Mouse (Mus musculus) MEL (cell line): ENCODE data around the gene Flnb. TPM values are rescaled to one million over a fixed set of nuclear protein-coding genes. Genes with fewer than 3 reads are reported as not detected.

Experiments used
- DNase-seq: peaks from one replicate; pipeline ENCODE4 v3.0.0; 2011; ENCODE audit warnings: low read depth, low spot score
- H3K27ac ChIP-seq: 2 replicates; pipeline ENCODE4 v1.5.1; 2012; ENCODE audit warnings: low read depth, mild to moderate bottlenecking, control low read depth, low read length, moderate library complexity; ENCODE audit not compliant: control insufficient read depth
- H3K27me3 ChIP-seq, 2 experiments: fragments of 150-350 bp in 1 of 2; sonication (generic) in 1 of 2; 2 replicates each; pipeline ENCODE4 v1.6.1; 2012; ENCODE audit warnings: low read length in 2 of 2, mild to moderate bottlenecking in 2 of 2, improper control_type of control experiment in 1 of 2, moderate library complexity in 1 of 2; ENCODE audit not compliant: insufficient read depth in 2 of 2, control insufficient read depth in 1 of 2
- H3K36me3 ChIP-seq, 2 experiments: 2 replicates each; pipeline ENCODE4 v1.6.1; 2012 to 2014; ENCODE audit warnings: low read length in 2 of 2, improper control_type of control experiment in 1 of 2, inconsistent platforms in 1 of 2, mild to moderate bottlenecking in 1 of 2; ENCODE audit not compliant: insufficient read depth in 2 of 2, control insufficient read depth in 1 of 2
- H3K4me1 ChIP-seq, 2 experiments: fragments of 150-350 bp in 1 of 2; sonication (generic) in 1 of 2; 2 replicates each; pipeline ENCODE4 v1.6.1; 2012; ENCODE audit warnings: low read length in 2 of 2, improper control_type of control experiment in 1 of 2, mild to moderate bottlenecking in 1 of 2; ENCODE audit not compliant: insufficient read depth in 2 of 2, control insufficient read depth in 1 of 2
- H3K4me3 ChIP-seq, 2 experiments: fragments of 150-350 bp in 1 of 2; sonication (generic) in 1 of 2; 2 replicates each; pipeline ENCODE4 v1.5.1; 2012; ENCODE audit warnings: low read depth in 2 of 2, low read length in 2 of 2, mild to moderate bottlenecking in 2 of 2, moderate library complexity in 2 of 2, control low read depth in 1 of 2, improper control_type of control experiment in 1 of 2; ENCODE audit not compliant: control insufficient read depth in 1 of 2, insufficient read depth in 1 of 2
- H3K79me2 ChIP-seq: 2 replicates; pipeline ENCODE4 v1.6.1; 2012; ENCODE audit warnings: mild to moderate bottlenecking, low read length, moderate library complexity; ENCODE audit not compliant: control insufficient read depth, poor library complexity, insufficient read depth
- H3K9ac ChIP-seq: 2 replicates; pipeline ENCODE4 v1.6.1; 2012; ENCODE audit warnings: low read depth, mild to moderate bottlenecking, control low read depth, low read length, moderate library complexity; ENCODE audit not compliant: control insufficient read depth, poor library complexity, severe bottlenecking
- H3K9me3 ChIP-seq: fragments of 150-350 bp; sonication (generic); replicated peaks from 2 replicates; pipeline ENCODE4 v1.6.1; 2012; ENCODE audit warnings: mild to moderate bottlenecking, low read length, improper control_type of control experiment, moderate library complexity; ENCODE audit not compliant: insufficient read depth
- CHD2 ChIP-seq: IDR thresholded peaks from 2 replicates; pipeline ENCODE4 v1.6.1; 2011; ENCODE audit warnings: low read length, improper control_type of control experiment
- CTCF ChIP-seq, 3 experiments: IDR thresholded peaks in 2 of 3; conservative IDR thresholded peaks in 1 of 3; 2 replicates each; pipeline ENCODE4 v1.5.1; 2011 to 2012; ENCODE audit warnings: low read length in 3 of 3, low read depth in 2 of 3, mild to moderate bottlenecking in 2 of 3, improper control_type of control experiment in 1 of 3, inconsistent platforms in 1 of 3, mixed read lengths in 1 of 3, moderate library complexity in 1 of 3; ENCODE audit not compliant: control insufficient read depth in 1 of 3, insufficient read depth in 1 of 3, poor library complexity in 1 of 3, severe bottlenecking in 1 of 3
- E2F4 ChIP-seq: IDR thresholded peaks from 2 replicates; pipeline ENCODE4 v1.6.1; 2011; ENCODE audit warnings: low read depth, low read length, improper control_type of control experiment, borderline replicate concordance
- ETS1 ChIP-seq: IDR thresholded peaks from 2 replicates; pipeline ENCODE4 v1.6.1; 2012; ENCODE audit warnings: low read depth, mild to moderate bottlenecking, inconsistent platforms, low read length, improper control_type of control experiment, moderate library complexity
- JUND ChIP-seq: IDR thresholded peaks from 2 replicates; pipeline ENCODE4 v1.6.1; 2011; ENCODE audit warnings: low read depth, mild to moderate bottlenecking, improper control_type of control experiment, low read length
- KAT2A ChIP-seq: conservative IDR thresholded peaks from 2 replicates; pipeline ENCODE4 v1.6.1; 2012; ENCODE audit warnings: low read depth, low read length, improper control_type of control experiment, inconsistent platforms
- MAX ChIP-seq: IDR thresholded peaks from 2 replicates; pipeline ENCODE4 v1.6.1; 2011; ENCODE audit warnings: low read length, improper control_type of control experiment
- MYB ChIP-seq: IDR thresholded peaks from 2 replicates; pipeline ENCODE4 v1.6.1; 2011; ENCODE audit warnings: mild to moderate bottlenecking, low read depth, low read length, improper control_type of control experiment
- NELFE ChIP-seq: IDR thresholded peaks from 2 replicates; pipeline ENCODE4 v1.6.1; 2011; ENCODE audit warnings: low read depth, low read length, improper control_type of control experiment
- NRF1 ChIP-seq: IDR thresholded peaks from 2 replicates; pipeline ENCODE4 v1.6.1; 2014; ENCODE audit warnings: low read depth, mild to moderate bottlenecking, inconsistent platforms, low read length, improper control_type of control experiment, moderate library complexity; ENCODE audit not compliant: poor library complexity, insufficient read depth, severe bottlenecking
- POLR2AphosphoS2 ChIP-seq: IDR thresholded peaks from 2 replicates; pipeline ENCODE4 v1.6.1; 2011; ENCODE audit warnings: low read length, improper control_type of control experiment
- RAD21 ChIP-seq: IDR thresholded peaks from 2 replicates; pipeline ENCODE4 v1.6.1; 2011; ENCODE audit warnings: mild to moderate bottlenecking, low read depth, low read length, improper control_type of control experiment
- TBP ChIP-seq: IDR thresholded peaks from 2 replicates; pipeline ENCODE4 v1.8.0; 2011; ENCODE audit warnings: low read depth, low read length, improper control_type of control experiment
- UBTF ChIP-seq: IDR thresholded peaks from 2 replicates; pipeline ENCODE4 v1.6.1; 2012; ENCODE audit warnings: low read depth, mild to moderate bottlenecking, inconsistent platforms, low read length, improper control_type of control experiment, moderate library complexity, borderline replicate concordance; ENCODE audit not compliant: insufficient read depth
- USF1 ChIP-seq: IDR thresholded peaks from 2 replicates; pipeline ENCODE4 v1.6.1; 2014; ENCODE audit warnings: low read depth, mild to moderate bottlenecking, inconsistent platforms, low read length, improper control_type of control experiment, moderate library complexity
- USF2 ChIP-seq, 2 experiments: IDR thresholded peaks; 2 replicates each; pipeline ENCODE4 v1.6.1; 2011 to 2012; ENCODE audit warnings: improper control_type of control experiment in 2 of 2, low read length in 2 of 2, borderline replicate concordance in 1 of 2, inconsistent platforms in 1 of 2, low read depth in 1 of 2, mild to moderate bottlenecking in 1 of 2; ENCODE audit not compliant: insufficient read depth in 1 of 2
- ZNF384 ChIP-seq: IDR thresholded peaks from 2 replicates; pipeline ENCODE4 v1.6.1; 2012; ENCODE audit warnings: low read depth, mild to moderate bottlenecking, inconsistent platforms, low read length, improper control_type of control experiment
- polyA plus RNA-seq, 2 experiments: library from polyadenylated mRNA; stranded (reverse) in 1 of 2; unstranded in 1 of 2; fragments of >175 nt in 1 of 2; fragments of >200 nt in 1 of 2; gene quantifications; 2 replicates each; pipeline versions ENCODE4 v1.2.1 to v1.2.4; 2012; ENCODE audit warnings: low replicate concordance in 2 of 2, low read depth in 1 of 2; ENCODE audit not compliant: insufficient read length in 2 of 2, insufficient read depth in 1 of 2, missing spikeins in 1 of 2
- total RNA-seq: library from RNA; depleted of rRNA; stranded (reverse); fragments of 300-350 nt; gene quantifications from 2 replicates; pipeline ENCODE4 v1.2.3, GENCODE M21; 2012

Gene Flnb
- total and polyA plus RNA-seq, 3 experiments, result 1.0 to 3.1 TPM; not detected in 1

DNA sequence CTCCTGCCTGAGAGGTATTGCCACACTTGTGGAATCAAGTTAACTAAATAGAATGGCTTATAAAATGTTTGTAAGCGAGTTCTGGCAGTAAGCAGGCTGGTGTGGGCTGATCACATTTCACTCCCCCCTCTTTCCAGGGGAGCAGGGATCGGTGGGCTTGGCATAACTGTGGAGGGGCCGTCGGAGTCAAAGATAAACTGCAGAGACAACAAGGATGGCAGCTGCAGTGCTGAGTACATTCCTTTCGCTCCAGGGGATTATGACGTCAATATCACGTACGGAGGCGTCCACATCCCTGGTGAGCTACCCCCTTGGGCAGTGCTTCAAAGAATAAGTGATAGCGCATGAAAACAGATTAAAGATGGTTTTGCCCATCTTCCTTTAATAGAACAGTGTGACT, 91.7 kb downstream of the Flnb start:
- TF ChIP-seq RAD21 (no peak), USF2 (IDR thresholded peaks at IDR 0.05; ENCODE audit: borderline replicate concordance in 1 of 2, insufficient read depth in 1 of 2, low read depth in 1 of 2, low read length in 2 of 2) (no peak), USF1 (no peak), POLR2AphosphoS2 (no peak), UBTF (no peak), CTCF (IDR thresholded peaks at IDR 0.05 in 2 of 3, conservative IDR thresholded peaks at IDR 0.05 in 1 of 3; ENCODE audit: control insufficient read depth in 1 of 3, insufficient read depth in 1 of 3, low read depth in 2 of 3, low read length in 3 of 3, poor library complexity in 1 of 3, severe bottlenecking in 1 of 3) (no peak), NELFE (no peak), NRF1 (no peak), JUND (no peak), ETS1 (no peak), KAT2A (no peak), TBP (no peak), MYB (no peak)
- no peaks in the 10 kb centered on the region for H3K9me3 ChIP-seq
- no peak for DNase-seq
- no peak overlapping the region for H3K4me3 ChIP-seq
- H3K36me3 ChIP-seq, result peaks cover 0 to 2% of the 10 kb centered on the region in 2 experiments; a peak in 1 of 4 replicates
- no peak overlapping the region for H3K27ac ChIP-seq
- H3K9ac ChIP-seq, result no peak overlapping the region
- no peaks in the 10 kb centered on the region for H3K27me3 ChIP-seq
- H3K79me2 ChIP-seq, result no peaks in the 10 kb centered on the region
- H3K4me1 ChIP-seq, result peaks cover 0 to 14% of the 10 kb centered on the region in 2 experiments; a peak in 2 of 4 replicates

DNA sequence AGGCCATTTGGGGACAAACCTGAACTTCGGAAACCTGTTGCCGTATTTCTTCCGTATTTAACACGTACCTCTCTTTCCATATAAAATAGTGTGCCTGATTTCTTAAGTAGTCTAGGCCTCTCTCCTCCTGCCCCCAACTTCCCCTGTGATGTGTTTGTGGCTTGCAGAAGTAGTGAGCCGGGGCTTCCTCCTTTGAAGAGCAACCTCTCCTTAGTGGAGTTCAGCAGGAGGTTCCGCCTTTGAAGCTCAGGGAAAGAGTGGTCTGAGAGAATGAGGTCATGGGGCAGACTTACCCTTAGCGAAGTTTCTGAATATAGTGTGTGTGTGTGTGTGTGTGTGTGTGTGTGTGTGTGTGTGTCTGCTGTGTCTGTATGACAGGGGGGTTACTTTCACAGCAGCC, 96.1 kb downstream of the Flnb start:
- TF ChIP-seq MAX, result no peak
- TF ChIP-seq ETS1, result no peak
- TF ChIP-seq E2F4, result no peak
- no peak for TF ChIP-seq MYB
- TF ChIP-seq ZNF384, result no peak
- no peak for TF ChIP-seq CHD2
- peak; percentile 55 for DNase-seq
- Histone ChIP-seq H3K4me3 (no peak overlapping the region), H3K36me3 (peaks cover 0 to 2% of the 10 kb centered on the region in 2 experiments; a peak in 1 of 4 replicates), H3K9me3 (no peaks in the 10 kb centered on the region), H3K79me2 (no peaks in the 10 kb centered on the region), H3K9ac (no peak overlapping the region), H3K27ac (no peak overlapping the region), H3K27me3 (no peaks in the 10 kb centered on the region), H3K4me1 (peaks cover 0 to 16% of the 10 kb centered on the region in 2 experiments; a peak in 2 of 4 replicates)
